Mouse (Mus musculus) CH12.LX (cell line): Measurements from ENCODE around the gene 3110082J24Rik.

Experiments
- CTCF ChIP-seq, 2 experiments: IDR thresholded peaks in 1 of 2; conservative IDR thresholded peaks in 1 of 2; 2 replicates each; pipeline ENCODE4 v1.5.1; 2011 to 2012; ENCODE audit warnings: low read depth in 2 of 2, low read length in 2 of 2, improper control_type of control experiment in 1 of 2, inconsistent platforms in 1 of 2, mild to moderate bottlenecking in 1 of 2, moderate library complexity in 1 of 2
- EP300 ChIP-seq: IDR thresholded peaks from 2 replicates; pipeline ENCODE4 v1.6.1; 2011; ENCODE audit warnings: low read length, improper control_type of control experiment
- HCFC1 ChIP-seq: IDR thresholded peaks from 2 replicates; pipeline ENCODE4 v1.6.1; 2012; ENCODE audit warnings: low read depth, mild to moderate bottlenecking, inconsistent platforms, low read length, improper control_type of control experiment
- KAT2A ChIP-seq: IDR thresholded peaks from 2 replicates; pipeline ENCODE4 v1.6.1; 2012; ENCODE audit warnings: low read length, improper control_type of control experiment, inconsistent platforms; ENCODE audit not compliant: insufficient replicate concordance
- MAFK ChIP-seq: IDR thresholded peaks from 2 replicates; pipeline ENCODE4 v1.6.1; 2011; ENCODE audit warnings: low read length, improper control_type of control experiment; ENCODE audit not compliant: insufficient replicate concordance
- MAX ChIP-seq: IDR thresholded peaks from 2 replicates; pipeline ENCODE4 v1.6.1; 2011; ENCODE audit warnings: low read length, improper control_type of control experiment
- NRF1 ChIP-seq: IDR thresholded peaks from 2 replicates; pipeline ENCODE4 v1.6.1; 2014; ENCODE audit warnings: low read depth, mild to moderate bottlenecking, inconsistent platforms, low read length, improper control_type of control experiment, moderate library complexity
- POLR2A ChIP-seq: IDR thresholded peaks from 2 replicates; pipeline ENCODE4 v1.6.1; 2011; ENCODE audit warnings: low read depth, mild to moderate bottlenecking, improper control_type of control experiment, low read length
- POLR2AphosphoS2 ChIP-seq: IDR thresholded peaks from 2 replicates; pipeline ENCODE4 v1.6.1; 2011; ENCODE audit warnings: low read depth, low read length, improper control_type of control experiment
- TBP ChIP-seq: conservative IDR thresholded peaks from 2 replicates; pipeline ENCODE4 v1.6.1; 2011; ENCODE audit warnings: low read depth, low read length, improper control_type of control experiment
- USF1 ChIP-seq: IDR thresholded peaks from 2 replicates; pipeline ENCODE4 v1.6.1; 2014; ENCODE audit warnings: low read depth, mild to moderate bottlenecking, inconsistent platforms, low read length, improper control_type of control experiment
- ZC3H11A ChIP-seq: IDR thresholded peaks from 2 replicates; pipeline ENCODE4 v1.6.1; 2012; ENCODE audit warnings: low read depth, mild to moderate bottlenecking, inconsistent platforms, low read length, improper control_type of control experiment

GRCm38 (mm10) chr5:30152007-30152406 is 46.1 kb upstream of the 3110082J24Rik start:
- TF ChIP-seq HCFC1 (no peak), CTCF (conservative IDR thresholded peaks at IDR 0.05 in 1 of 2, IDR thresholded peaks at IDR 0.05 in 1 of 2; ENCODE audit: low read depth in 2 of 2, low read length in 2 of 2) (no peak), MAFK (no peak), USF1 (no peak), POLR2A (no peak), TBP (no peak), EP300 (no peak), KAT2A (no peak), NRF1 (no peak), MAX (no peak), POLR2AphosphoS2 (no peak), ZC3H11A (no peak)
